9 mouse cellular contexts compared by ENCODE assay signal in the genomic region with DNA sequence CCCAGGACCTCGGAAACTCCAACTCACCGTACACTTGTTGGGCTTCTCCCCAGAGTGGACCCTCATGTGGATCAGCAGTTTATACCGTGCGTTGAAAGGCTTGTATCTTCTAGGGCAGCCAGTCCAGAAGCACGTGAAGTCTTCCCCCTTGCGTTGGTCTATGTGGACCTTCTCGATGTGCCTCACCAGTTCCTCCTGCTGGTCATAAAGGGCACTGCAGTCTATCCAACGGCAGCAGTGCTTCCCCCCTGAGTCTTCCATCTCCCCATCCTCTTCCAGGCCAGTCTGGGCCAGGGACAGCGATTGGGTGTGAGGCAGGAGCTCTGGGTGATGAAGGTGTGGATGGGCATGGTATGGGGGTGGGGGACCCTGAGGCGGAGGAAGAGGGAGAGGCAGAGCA.
A peak's percentile ranks its signal among the peaks of the same experiment; 100 is the strongest.
DNase-seq lines count a peak whose midpoint lies in the region; ATAC-seq and TF ChIP-seq lines count a peak whose summit lies in the region.
"Had no signal": no experiment of that assay in that cellular context is flagged by ENCODE, and none has a peak within 500 bp of the region (broad histone marks: within the 10 kb centered on the region; RNA-seq: fewer than 3 reads in every experiment).

No protein-coding gene starts in this region.

- dilution Hi-C loops in CH12.LX (cut with MboI; ENCODE audit: extremely low pct_ligation_motif_present, extremely low pct_unique_long_range_greater_than_20kb, low sequenced_read_pairs) = no loop called here

- no peaks in the 10 kb centered on the region for H3K27me3 ChIP-seq in kidney, embryonic 16.5 days (ENCODE audit: insufficient read depth, low read length)
- no peaks in the 10 kb centered on the region for H3K27me3 ChIP-seq in kidney, embryonic 14.5 days (ENCODE audit: control insufficient read depth, insufficient read depth, low read length)
- no peaks in the 10 kb centered on the region for H3K27me3 ChIP-seq in CH12.LX (replicated peaks)
- H3K27me3 ChIP-seq: neural tube, embryonic 12.5 days had no signal

- no peaks in the 10 kb centered on the region for H3K4me1 ChIP-seq in kidney, embryonic 16.5 days (ENCODE audit: insufficient read depth, low read length)
- no peaks in the 10 kb centered on the region for H3K4me1 ChIP-seq in kidney, embryonic 14.5 days (ENCODE audit: control insufficient read depth, insufficient read depth, low read length)
- H3K4me1 ChIP-seq in CH12.LX (ENCODE audit: control insufficient read depth in 1 of 2, insufficient read depth in 2 of 2) = peaks cover 0 to 3% of the 10 kb centered on the region in 2 experiments; a peak in 1 of 4 replicates
- H3K4me1 ChIP-seq: neural tube, embryonic 12.5 days had no signal

- H3K9ac ChIP-seq in kidney, embryonic 16.5 days (replicated peaks; ENCODE audit: low read length) = no peak overlapping the region
- H3K9ac ChIP-seq in kidney, embryonic 14.5 days (ENCODE audit: low read depth, low read length) = no peak overlapping the region
- H3K9ac ChIP-seq in CH12.LX (ENCODE audit: insufficient read depth, low read depth) = no peak overlapping the region
- H3K9ac ChIP-seq: neural tube, embryonic 12.5 days had no signal

- no peaks in the 10 kb centered on the region for H3K9me3 ChIP-seq in kidney, embryonic 16.5 days (ENCODE audit: low read length)
- no peaks in the 10 kb centered on the region for H3K9me3 ChIP-seq in kidney, embryonic 14.5 days (ENCODE audit: control insufficient read depth, low read length)
- no peaks in the 10 kb centered on the region for H3K9me3 ChIP-seq in CH12.LX (replicated peaks; ENCODE audit: low read length)
- H3K9me3 ChIP-seq: neural tube, embryonic 12.5 days had no signal

- H3K36me3 ChIP-seq in kidney, embryonic 16.5 days (ENCODE audit: insufficient read depth, low read length) = no peaks in the 10 kb centered on the region
- no peaks in the 10 kb centered on the region for H3K36me3 ChIP-seq in kidney, embryonic 14.5 days (ENCODE audit: control insufficient read depth, insufficient read depth, low read length)
- no peaks in the 10 kb centered on the region for H3K36me3 ChIP-seq in CH12.LX (replicated peaks in 1 of 2; ENCODE audit: control insufficient read depth in 1 of 2, insufficient read depth in 1 of 2, low read length in 1 of 2)
- H3K36me3 ChIP-seq: neural tube, embryonic 12.5 days had no signal

- peak; percentile 63 for DNase-seq in CH12.LX (ENCODE audit: extremely low read depth)
- peak; percentile 37 to 81 for DNase-seq in adrenal gland, adult (ENCODE audit: inconsistent age in 2 of 2, low spot score in 1 of 2)
- peak; percentile 77 for DNase-seq in thymus, postnatal 4 days
- DNase-seq in layer of hippocampus, adult 11-12 months (ENCODE audit: low spot score) = no peak

- no peak for TF ChIP-seq EP300 in CH12.LX (IDR thresholded peaks at IDR 0.05; ENCODE audit: low read length)

- no peak overlapping the region for H3K27ac ChIP-seq in kidney, embryonic 16.5 days (ENCODE audit: low read length)
- H3K27ac ChIP-seq in kidney, embryonic 14.5 days (ENCODE audit: low read depth, low read length) = no peak overlapping the region
- no peak overlapping the region for H3K27ac ChIP-seq in CH12.LX (ENCODE audit: insufficient read depth, low read depth)
- H3K27ac ChIP-seq: neural tube, embryonic 12.5 days had no signal

- TF ChIP-seq RAD21 in CH12.LX (IDR thresholded peaks at IDR 0.05; ENCODE audit: low read depth, low read length) = peak; percentile 66

- no peak overlapping the region for H3K4me3 ChIP-seq in kidney, embryonic 16.5 days (ENCODE audit: low read length)
- H3K4me3 ChIP-seq in kidney, embryonic 14.5 days (ENCODE audit: low read length) = no peak overlapping the region
- no peak overlapping the region for H3K4me3 ChIP-seq in CH12.LX (replicated peaks in 1 of 3; ENCODE audit: low read depth in 2 of 3, low read length in 2 of 3, poor library complexity in 1 of 3)
- H3K4me3 ChIP-seq: neural tube, embryonic 12.5 days had no signal

- H3K4me2 ChIP-seq in kidney, embryonic 16.5 days (replicated peaks; ENCODE audit: low read depth, low read length) = no peak overlapping the region
- H3K4me2 ChIP-seq in kidney, embryonic 14.5 days (replicated peaks; ENCODE audit: low read depth, low read length) = no peak overlapping the region
- no peak overlapping the region for H3K4me2 ChIP-seq in CH12.LX (ENCODE audit: insufficient read depth, low read depth, poor library complexity, severe bottlenecking)
- H3K4me2 ChIP-seq: neural tube, embryonic 12.5 days had no signal

- peak; percentile 86 to 91 for TF ChIP-seq CTCF in CH12.LX (conservative IDR thresholded peaks at IDR 0.05 in 1 of 2, IDR thresholded peaks at IDR 0.05 in 1 of 2; ENCODE audit: low read depth in 2 of 2, low read length in 2 of 2)

- WGBS in kidney, embryonic 16.5 days = 76% methylated on average over 10 of the region's 10 CpGs
- 80% methylated on average over 10 of the region's 10 CpGs for WGBS in kidney, embryonic 14.5 days

- peak; percentile 39; the same call in 1 of the 2 replicates for ATAC-seq in kidney, embryonic 16.5 days (ENCODE audit: low FRiP score, low TSS enrichment)
- no peak for ATAC-seq in kidney, embryonic 14.5 days (ENCODE audit: low FRiP score, low TSS enrichment)
- peak; percentile 25; the same call in 1 of the 2 replicates for ATAC-seq in erythroid progenitor cell, adult 5-6 weeks (replicated peaks; ENCODE audit: low FRiP score, poor library complexity, severe bottlenecking)
- peak; percentile 83 for ATAC-seq in megakaryocyte progenitor cell, adult 5-6 weeks (replicated peaks; ENCODE audit: poor library complexity)

- in situ Hi-C loops in CH12.LX (cut with MboI; ENCODE audit: low pct_ligation_motif_present, low pct_unique_long_range_greater_than_20kb, low sequenced_read_pairs) = no loop called here

- TF ChIP-seq POLR2A in CH12.LX (IDR thresholded peaks at IDR 0.05; ENCODE audit: low read depth, low read length) = no peak

- no peaks in the 10 kb centered on the region for H3K79me2 ChIP-seq in CH12.LX (replicated peaks; ENCODE audit: control insufficient read depth, extremely low read depth, insufficient read depth, poor library complexity, severe bottlenecking)

TF ChIP-seq in CH12.LX, 34 proteins besides CTCF, POLR2A, EP300 and RAD21:
- peak; percentile 33; the same call in 1 of the 2 replicates for TF ChIP-seq MAX (IDR thresholded peaks at IDR 0.05; ENCODE audit: low read length)
- peak; percentile 91 for TF ChIP-seq SMC3 (IDR thresholded peaks at IDR 0.05; ENCODE audit: low read depth, low read length)
- no peak for TF ChIP-seq USF1 (IDR thresholded peaks at IDR 0.05; ENCODE audit: low read depth, low read length)
- peak; percentile 63 for TF ChIP-seq BHLHE40 (IDR thresholded peaks at IDR 0.05; ENCODE audit: low read depth, low read length)
- TF ChIP-seq E2F4 (IDR thresholded peaks at IDR 0.05; ENCODE audit: insufficient replicate concordance, low read depth, low read length) = no peak
- no peak for TF ChIP-seq TCF12 (IDR thresholded peaks at IDR 0.05; ENCODE audit: low read depth, low read length)
- no peak for TF ChIP-seq ZKSCAN1 (IDR thresholded peaks at IDR 0.05; ENCODE audit: borderline replicate concordance, low read depth, low read length)
- no peak for TF ChIP-seq ZC3H11A (IDR thresholded peaks at IDR 0.05; ENCODE audit: low read depth, low read length)
- TF ChIP-seq RCOR1 (conservative IDR thresholded peaks at IDR 0.05; ENCODE audit: low read depth, low read length) = no peak
- TF ChIP-seq TBP (conservative IDR thresholded peaks at IDR 0.05; ENCODE audit: low read depth, low read length) = no peak
